Mouse (Mus musculus): ENCODE results near the gene Parvb. TPM values are rescaled to one million over a fixed set of nuclear protein-coding genes. Genes with fewer than 3 reads are reported as not detected.

The Parvb gene
- polyA plus RNA-seq, 1 experiment from 2014 or later: 15.5 TPM

- Histone ChIP-seq H3K4me1 (peaks cover 18% of the 10 kb centered on the region), H3K36me3 (no peaks in the 10 kb centered on the region), H3K4me3 (no peak overlapping the region), H3K9ac (no peak overlapping the region), H3K27ac (replicated peaks) (no peak overlapping the region), H3K27me3 (replicated peaks) (0 out of 2 replicates have a peak, but pooled peaks cover 2% of the 10 kb centered on the region), H3K4me2 (no peak overlapping the region), H3K9me3 (no peaks in the 10 kb centered on the region)
- no peak for ATAC-seq (ENCODE audit: extremely low read depth, insufficient number of reproducible peaks, low FRiP score, low TSS enrichment)
- 72% methylated on average over 5 of the region's 5 CpGs for WGBS
Measured at GRCm38 (mm10) chr15:84355081-84355480, 123.2 kb downstream of the Parvb start.

DNA sequence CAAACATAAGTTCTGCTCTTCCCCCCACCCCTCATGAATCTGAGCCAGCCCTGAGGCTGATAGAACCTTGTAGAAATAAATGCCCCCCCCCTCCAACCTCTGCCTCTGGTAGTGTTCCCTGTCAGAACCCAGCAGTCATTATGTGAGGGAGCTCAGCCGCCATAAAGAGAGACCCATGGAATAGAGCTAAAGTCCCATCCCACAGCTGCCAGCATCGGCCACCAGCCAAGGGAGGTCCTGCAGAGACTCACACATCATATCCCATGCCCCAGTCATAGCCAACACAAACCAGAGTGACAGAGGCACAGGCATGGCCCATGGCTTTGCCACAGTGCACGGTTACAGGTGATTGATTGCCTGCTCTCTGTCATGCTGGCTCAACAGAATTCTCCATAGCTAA, 132.9 kb downstream of the Parvb start:
- 90% methylated on average over 3 of the region's 3 CpGs for WGBS
- H3K4me3 ChIP-seq: no peak overlapping the region
- H3K9me3 ChIP-seq: no peaks in the 10 kb centered on the region; the same call in none of the 2 replicates
- no peaks in the 10 kb centered on the region for H3K27me3 ChIP-seq (replicated peaks)
- ATAC-seq (ENCODE audit: extremely low read depth, insufficient number of reproducible peaks, low FRiP score, low TSS enrichment): no peak
- 0 out of 2 replicates have a peak overlapping the region, but pooled peaks have one; percentile 32 for H3K27ac ChIP-seq (replicated peaks)
- no peak overlapping the region for H3K9ac ChIP-seq
- peaks cover 25% of the 10 kb centered on the region for H3K4me1 ChIP-seq
- no peaks in the 10 kb centered on the region for H3K36me3 ChIP-seq
- no peak overlapping the region for H3K4me2 ChIP-seq

Other genes with a start within 250 kb of the Parvb start
- gene Efcab6, start 166.7 kb upstream of the Parvb start, polyA plus RNA-seq (2015; fragmentation: Nextera tagmentation; extraction: Ambion mirVana): 0.15 TPM in 1 of 2 replicates, not detected in the other
- 0.45 and 0.70 TPM in 2 replicates for gene Sult4a1, start 126.3 kb upstream of the Parvb start, polyA plus RNA-seq (2015; fragmentation: Nextera tagmentation; extraction: Ambion mirVana)
- gene Pnpla5, start 108.9 kb upstream of the Parvb start, polyA plus RNA-seq (2015; fragmentation: Nextera tagmentation; extraction: Ambion mirVana): not detected in 2 replicates
- gene Pnpla3, start 64.2 kb upstream of the Parvb start, polyA plus RNA-seq (2015; fragmentation: Nextera tagmentation; extraction: Ambion mirVana): 0.88 and 0.94 TPM in 2 replicates
- 103 and 117 TPM in 2 replicates for gene Samm50, start 39.8 kb upstream of the Parvb start, polyA plus RNA-seq (2015; fragmentation: Nextera tagmentation; extraction: Ambion mirVana)
- 1.2 and 1.5 TPM in 2 replicates for gene Parvg, start 92.0 kb downstream of the Parvb start, polyA plus RNA-seq (2015; fragmentation: Nextera tagmentation; extraction: Ambion mirVana)
- gene Shisal1, start 215.1 kb downstream of the Parvb start, polyA plus RNA-seq (2015; fragmentation: Nextera tagmentation; extraction: Ambion mirVana): 0.55 and 0.60 TPM in 2 replicates

All from heart, embryonic 13.5 days (tissue).